ENCODE assay signal across 8 mouse cellular contexts in the genomic region with DNA sequence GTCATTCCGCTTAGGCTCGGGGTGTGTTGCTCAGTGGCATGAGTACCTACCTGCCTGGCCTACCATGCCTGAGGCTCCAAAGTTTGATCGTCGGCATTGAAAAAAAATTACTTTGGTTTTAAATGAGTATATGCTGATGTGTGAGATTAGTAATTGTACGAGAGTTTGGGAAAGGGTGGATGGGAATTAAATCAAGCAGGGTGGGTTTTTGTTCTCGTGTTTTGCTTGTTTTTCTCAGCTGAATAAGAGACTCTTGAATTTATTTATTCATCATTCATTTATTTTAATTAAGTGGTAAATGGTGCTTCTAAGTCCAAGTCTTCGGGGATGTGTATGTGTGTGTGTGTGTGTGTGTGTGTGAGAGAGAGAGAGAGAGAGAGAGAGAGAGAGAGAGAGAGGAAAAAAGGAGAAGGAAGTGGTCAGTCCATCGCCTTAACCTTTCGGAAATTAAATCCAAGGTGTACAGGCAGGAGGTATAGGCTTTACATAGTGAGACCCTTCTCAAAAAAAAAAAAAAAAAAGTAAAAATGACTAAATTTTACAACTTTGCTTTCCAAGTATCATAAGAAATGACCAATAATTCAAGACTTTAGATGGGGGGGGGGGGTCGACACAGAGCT. TPM values are rescaled to one million over a fixed set of nuclear protein-coding genes. Genes with fewer than 3 reads are reported as not detected.
DNase-seq lines count a peak whose midpoint lies in the region; ATAC-seq lines count a peak whose summit lies in the region.

No protein-coding gene starts in this region.

- H3K27me3 ChIP-seq in erythroblast, embryonic 14.5 days (ENCODE audit: control insufficient read depth) = no peaks in the 10 kb centered on the region
- no peaks in the 10 kb centered on the region for H3K27me3 ChIP-seq in forebrain, embryonic 15.5 days
- H3K27me3 ChIP-seq in liver, embryonic 15.5 days = no peaks in the 10 kb centered on the region

- no peak for ATAC-seq in erythroblast, adult 5-6 weeks (replicated peaks; ENCODE audit: low FRiP score, poor library complexity, severe bottlenecking)
- ATAC-seq in forebrain, embryonic 15.5 days (replicated peaks) = no peak
- no peak for ATAC-seq in liver, embryonic 15.5 days (ENCODE audit: insufficient read depth)

- H3K27ac ChIP-seq in forebrain, embryonic 15.5 days (replicated peaks) = no peak overlapping the region
- H3K27ac ChIP-seq in liver, embryonic 15.5 days (replicated peaks) = peak overlapping the region; percentile 93

- peak overlapping the region; percentile 100 for H3K4me3 ChIP-seq in erythroblast, embryonic 14.5 days (replicated peaks)
- H3K4me3 ChIP-seq in forebrain, embryonic 15.5 days = peak overlapping the region; percentile 95
- H3K4me3 ChIP-seq in liver, embryonic 15.5 days (replicated peaks) = peak overlapping the region; percentile 98

- intact Hi-C loops in gastrocnemius, postnatal 36 days (cut with DNase I) = loop anchor here (5.0 kb wide), 2 partner anchors 98 to 128 kb away; partner anchors contain the start of gene Lrig2

- H3K9me3 ChIP-seq in erythroblast, embryonic 14.5 days (ENCODE audit: control insufficient read depth, low read length) = no peaks in the 10 kb centered on the region
- no peaks in the 10 kb centered on the region for H3K9me3 ChIP-seq in forebrain, embryonic 15.5 days
- no peaks in the 10 kb centered on the region for H3K9me3 ChIP-seq in liver, embryonic 15.5 days (replicated peaks)

- peaks cover 65% of the 10 kb centered on the region for H3K36me3 ChIP-seq in erythroblast, embryonic 14.5 days (ENCODE audit: control insufficient read depth)
- H3K36me3 ChIP-seq in forebrain, embryonic 15.5 days = no peaks in the 10 kb centered on the region
- H3K36me3 ChIP-seq in liver, embryonic 15.5 days (replicated peaks) = peaks cover 5% of the 10 kb centered on the region; the same call in 1 of the 2 replicates

- peaks cover 71% of the 10 kb centered on the region for H3K4me1 ChIP-seq in erythroblast, embryonic 14.5 days (ENCODE audit: control insufficient read depth)
- H3K4me1 ChIP-seq in forebrain, embryonic 15.5 days = peaks cover 24% of the 10 kb centered on the region
- H3K4me1 ChIP-seq in liver, embryonic 15.5 days (replicated peaks) = peaks cover 64% of the 10 kb centered on the region

- H3K4me2 ChIP-seq in forebrain, embryonic 15.5 days (replicated peaks) = peak overlapping the region; percentile 89
- H3K4me2 ChIP-seq in liver, embryonic 15.5 days = peak overlapping the region; percentile 80

- DNase-seq in 416B (ENCODE audit: low read depth) = peak; percentile 57
- DNase-seq in Muller cell, postnatal 12 days (ENCODE audit: inconsistent ontology term) = no peak
- DNase-seq in gastrocnemius, postnatal 36 days = no peak
- no peak for DNase-seq in layer of hippocampus, postnatal 25 days (ENCODE audit: extremely low spot score in 1 of 2, low spot score in 1 of 2)

- no peak overlapping the region for H3K9ac ChIP-seq in forebrain, embryonic 15.5 days (replicated peaks)
- peak overlapping the region; percentile 99 for H3K9ac ChIP-seq in liver, embryonic 15.5 days

- 11% methylated on average over 10 of the region's 10 CpGs for WGBS in forebrain, embryonic 15.5 days
- WGBS in liver, embryonic 15.5 days (ENCODE audit: insufficient replicate concordance) = under 1% methylated on average over 10 of the region's 10 CpGs

RNA-seq across cellular contexts. Expression of gene Slc16a1, which starts 1.4 kb away (rescaled TPM):
- 12.8 and 18.6 TPM in 2 replicates for polyA plus RNA-seq in erythroblast, embryonic 14.5 days (2012)
- total RNA-seq in erythroblast, adult 5-6 weeks (2015; ENCODE audit: low replicate concordance) = 342 and 346 TPM in 2 replicates
- 603 and 703 TPM in 2 replicates for total RNA-seq in erythroblast, adult 5-6 weeks (2017; ENCODE audit: low replicate concordance)
- 16.1 and 16.4 TPM in 2 replicates for polyA plus RNA-seq in forebrain, embryonic 15.5 days (2015; fragmentation: Nextera tagmentation; extraction: Ambion mirVana)
- 86.3 and 95.2 TPM in 2 replicates for polyA plus RNA-seq in liver, embryonic 15.5 days (2015; fragmentation: Nextera tagmentation; extraction: Ambion mirVana)
- 10 to 100 TPM; 20.3 to 27.5 TPM for total RNA-seq in gastrocnemius, postnatal 36 days (2021)
- total RNA-seq in layer of hippocampus, postnatal 25 days (2021) = 10 to 100 TPM; 28.4 to 34.3 TPM

Comparison
In these comparisons a context has a peak if more than half of its experiments do, and no peak if none do; other contexts are left out.
1. RNA of gene Slc16a1, which starts 1.4 kb away (total RNA-seq): 342 to 703 TPM in erythroblast, adult 5-6 weeks; 28.4 to 34.3 TPM in layer of hippocampus, postnatal 25 days and 20.3 to 27.5 TPM in gastrocnemius, postnatal 36 days; every median in the first group is over 4 times any median in the second.
2. Peak in every context shown above with its lines, with median percentiles within 50 percentile points of each other: H3K4me3 ChIP-seq.